Mouse (Mus musculus) testis, adult 2 months (tissue): Measurements from ENCODE around the gene Gse1. TPM values are rescaled to one million over a fixed set of nuclear protein-coding genes. Genes with fewer than 3 reads are reported as not detected.

Source experiments
- H3K27ac ChIP-seq: fragments of 200-500 bp; 2 replicates; pipeline ENCODE4 v1.5.1; 2012; ENCODE audit warnings: low read depth, low read length; ENCODE audit not compliant: control insufficient read depth, insufficient read depth
- H3K27me3 ChIP-seq: fragments of 200-500 bp; 2 replicates; pipeline ENCODE4 v1.6.1; 2012; ENCODE audit warnings: mild to moderate bottlenecking, low read length, moderate library complexity; ENCODE audit not compliant: control insufficient read depth, insufficient read depth
- H3K36me3 ChIP-seq: fragments of 200-500 bp; 2 replicates; pipeline ENCODE4 v1.6.1; 2012; ENCODE audit warnings: mild to moderate bottlenecking, low read length; ENCODE audit not compliant: control insufficient read depth, insufficient read depth
- H3K4me1 ChIP-seq: fragments of 200-500 bp; 2 replicates; pipeline ENCODE4 v1.6.1; 2012; ENCODE audit warnings: low read length; ENCODE audit not compliant: control insufficient read depth, insufficient read depth
- H3K4me3 ChIP-seq: fragments of 200-500 bp; 2 replicates; pipeline ENCODE4 v1.5.1; 2012; ENCODE audit warnings: low read depth, mild to moderate bottlenecking, low read length, moderate library complexity, mixed read lengths; ENCODE audit not compliant: control insufficient read depth
- CTCF ChIP-seq: fragments of 200-500 bp; IDR thresholded peaks from 2 replicates; pipeline ENCODE4 v1.5.1; 2012; ENCODE audit warnings: low read depth, mild to moderate bottlenecking, inconsistent platforms, low read length, moderate library complexity; ENCODE audit not compliant: control insufficient read depth, insufficient read depth, insufficient replicate concordance
- POLR2A ChIP-seq: fragments of 200-500 bp; IDR thresholded peaks from 2 replicates; pipeline ENCODE4 v1.6.1; 2012; ENCODE audit warnings: low read depth, mild to moderate bottlenecking, inconsistent platforms, low read length, moderate library complexity; ENCODE audit not compliant: control insufficient read depth
- polyA plus RNA-seq: library from polyadenylated mRNA; depleted of rRNA; stranded (reverse); fragments of >200 nt; gene quantifications from 2 replicates; pipeline ENCODE4 v1.2.3, GENCODE M21; 2012

The Gse1 gene
- polyA plus RNA-seq, 1 experiment, result 4.0 TPM

DNA sequence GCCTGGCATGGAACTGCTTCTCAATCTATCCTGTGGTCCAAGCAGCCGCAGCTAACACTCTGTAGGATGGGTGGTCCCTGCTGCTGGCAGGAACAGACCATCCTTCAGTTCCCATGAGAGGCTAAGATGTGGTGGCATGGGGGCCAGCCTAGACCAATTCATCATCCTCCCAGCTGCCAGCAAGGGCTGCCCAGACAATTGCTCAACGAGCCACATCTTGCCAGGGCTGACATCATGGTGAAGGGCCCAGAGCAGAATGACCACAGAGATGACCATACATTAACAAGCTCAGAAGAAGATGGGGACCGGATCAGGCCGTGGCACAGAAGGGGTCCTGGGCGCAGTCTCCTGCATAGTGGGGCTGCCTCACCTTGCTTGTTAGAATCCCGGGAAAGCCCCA, 382.6 kb downstream of the Gse1 start:
- no peak overlapping the region for H3K4me3 ChIP-seq
- no peaks in the 10 kb centered on the region for H3K36me3 ChIP-seq
- H3K27ac ChIP-seq, result no peak overlapping the region
- no peak for TF ChIP-seq CTCF
- TF ChIP-seq POLR2A, result no peak
- peaks cover 7% of the 10 kb centered on the region for H3K4me1 ChIP-seq
- H3K27me3 ChIP-seq, result no peaks in the 10 kb centered on the region

- Histone ChIP-seq H3K36me3 (no peaks in the 10 kb centered on the region), H3K27ac (no peak overlapping the region), H3K27me3 (no peaks in the 10 kb centered on the region), H3K4me1 (peaks cover 2% of the 10 kb centered on the region; the same call in 1 of the 2 replicates), H3K4me3 (no peak overlapping the region)
- no peak for TF ChIP-seq POLR2A
- TF ChIP-seq CTCF, result no peak
Observed at GRCm38 (mm10) chr8:120614491-120614890, 386.2 kb downstream of the Gse1 start.

DNA sequence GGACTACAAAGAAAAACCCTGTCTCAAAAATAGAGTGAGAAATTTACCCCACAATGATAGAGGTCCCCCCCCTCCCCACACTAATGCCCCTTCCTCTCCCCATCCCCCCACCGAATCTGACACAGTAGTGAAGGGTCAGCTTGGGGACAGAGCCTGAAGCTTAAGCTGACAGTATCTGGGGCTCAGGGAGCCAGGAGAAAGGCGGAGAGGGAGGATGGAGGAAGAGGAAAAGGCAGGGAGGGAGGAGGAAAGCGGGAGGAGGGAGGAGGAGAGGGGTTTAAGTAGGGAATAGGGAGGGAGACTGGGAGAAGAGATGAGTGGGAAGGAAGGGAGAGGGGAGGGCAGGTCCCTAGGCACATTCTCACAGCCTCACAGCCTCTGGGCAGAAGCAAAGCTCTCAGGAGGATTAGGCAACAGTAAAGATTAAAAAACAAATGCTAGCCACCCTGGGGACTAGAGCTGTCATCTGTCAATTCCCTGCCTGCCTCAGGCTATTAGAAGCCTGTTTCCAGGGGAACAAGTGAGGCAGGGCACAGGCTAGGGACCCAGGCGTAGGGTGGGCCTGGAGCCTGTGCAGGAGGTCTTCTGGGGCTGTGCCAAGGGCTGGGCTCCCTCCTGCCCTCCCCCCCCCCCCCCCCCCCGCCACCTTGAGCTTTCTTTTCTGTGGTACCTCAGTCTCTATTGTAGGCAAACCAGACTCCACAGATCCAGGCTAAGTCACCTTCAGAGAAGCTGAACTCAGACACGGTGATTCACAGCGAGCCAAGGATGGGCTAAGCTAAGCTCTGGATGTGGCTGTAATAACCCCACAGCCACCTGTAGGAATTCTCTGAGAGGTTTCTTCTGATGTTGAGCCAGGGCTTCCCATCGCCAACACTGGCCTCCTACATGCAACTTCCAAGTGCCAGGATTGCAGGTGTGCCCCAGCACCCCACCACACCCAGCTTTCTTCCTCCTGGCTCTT, 388.7 kb downstream of the Gse1 start:
- Histone ChIP-seq H3K27me3 (no peaks in the 10 kb centered on the region), H3K27ac (no peak overlapping the region), H3K4me3 (no peak overlapping the region), H3K36me3 (no peaks in the 10 kb centered on the region), H3K4me1 (peaks cover 2% of the 10 kb centered on the region; the same call in 1 of the 2 replicates)
- no peak for TF ChIP-seq CTCF

GRCm38 (mm10) chr8:120618110-120618509, 389.9 kb downstream of the Gse1 start:
- H3K27ac ChIP-seq, result no peak overlapping the region
- H3K36me3 ChIP-seq, result no peaks in the 10 kb centered on the region
- peaks cover 2% of the 10 kb centered on the region; the same call in 1 of the 2 replicates for H3K4me1 ChIP-seq
- H3K27me3 ChIP-seq, result no peaks in the 10 kb centered on the region
- H3K4me3 ChIP-seq, result no peak overlapping the region
- TF ChIP-seq POLR2A (no peak), CTCF (peak; percentile 75)

DNA sequence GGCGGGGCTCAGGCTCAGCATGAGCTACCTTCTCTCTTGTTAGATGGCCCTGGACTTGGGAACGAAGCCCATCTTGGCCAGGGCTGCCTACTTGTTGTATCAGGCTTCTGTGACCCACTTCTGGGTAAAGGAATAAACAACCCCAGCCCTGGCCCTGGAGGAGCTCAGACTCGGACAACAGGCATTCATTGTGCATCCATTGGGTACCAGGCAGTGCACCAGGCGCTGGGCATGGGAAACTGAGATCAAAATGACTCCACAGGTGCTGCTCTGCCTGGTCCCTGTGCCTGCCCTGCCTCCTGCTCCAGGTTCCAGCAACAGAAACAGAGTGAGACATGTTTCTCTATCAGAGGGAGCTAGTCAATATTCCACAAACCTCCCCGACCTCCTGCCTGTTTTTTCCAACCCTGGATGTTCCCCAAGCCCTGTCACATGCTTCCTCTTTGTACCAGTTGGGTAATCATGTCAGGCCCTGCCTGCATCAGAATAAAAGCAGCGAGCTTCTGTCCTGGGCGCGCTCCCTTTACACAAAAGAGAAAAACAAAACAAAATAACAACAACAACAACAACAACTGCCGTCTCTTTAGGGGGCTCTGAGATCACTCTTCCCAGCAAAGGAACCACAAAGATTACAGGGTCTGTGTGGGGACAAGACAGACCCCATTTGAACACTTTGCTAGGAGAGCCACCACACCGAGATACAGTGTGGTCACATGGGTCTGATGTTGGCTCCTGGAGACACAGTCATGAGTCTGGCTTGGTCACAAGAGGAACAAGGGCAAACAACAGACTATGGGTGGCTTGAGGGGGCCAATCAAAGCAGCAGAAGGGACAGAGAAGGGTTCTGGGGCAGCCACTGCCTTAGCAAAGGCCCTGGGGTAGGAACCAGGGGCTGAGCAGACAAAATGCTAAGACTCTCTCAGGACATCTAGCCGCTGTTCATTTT, 391.3 kb downstream of the Gse1 start:
- H3K4me1 ChIP-seq, result peaks cover 4% of the 10 kb centered on the region; the same call in 1 of the 2 replicates
- no peak overlapping the region for H3K4me3 ChIP-seq
- no peak overlapping the region for H3K27ac ChIP-seq
- no peak for TF ChIP-seq POLR2A
- no peak for TF ChIP-seq CTCF
- no peaks in the 10 kb centered on the region for H3K36me3 ChIP-seq
- no peaks in the 10 kb centered on the region for H3K27me3 ChIP-seq

- no peaks in the 10 kb centered on the region for H3K36me3 ChIP-seq
- peaks cover 4% of the 10 kb centered on the region for H3K4me1 ChIP-seq
- TF ChIP-seq CTCF (no peak), POLR2A (no peak)
- H3K4me3 ChIP-seq, result no peak overlapping the region
- no peaks in the 10 kb centered on the region for H3K27me3 ChIP-seq
- H3K27ac ChIP-seq, result no peak overlapping the region
Observed at GRCm38 (mm10) chr8:120620441-120620840, 392.2 kb downstream of the Gse1 start.

DNA sequence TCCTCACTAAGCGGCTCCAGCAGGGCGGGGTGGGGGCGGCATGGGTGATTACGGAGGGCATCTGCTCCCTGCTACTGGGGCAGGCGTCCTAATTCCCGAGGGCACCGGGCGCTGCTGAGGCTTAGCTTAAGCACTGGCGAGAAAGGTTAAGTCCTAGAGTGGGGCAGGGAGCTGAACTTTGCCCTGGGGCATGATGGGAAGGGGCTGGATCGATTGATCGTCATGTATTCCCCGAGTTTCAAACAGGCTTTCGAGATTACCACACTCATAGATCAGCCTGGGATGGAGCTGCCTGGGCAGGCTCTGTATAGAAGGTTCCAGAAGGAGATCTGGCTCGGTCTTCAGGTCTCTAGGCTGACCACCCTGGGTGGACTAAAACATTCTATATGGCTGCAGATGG, 393.9 kb downstream of the Gse1 start:
- Histone ChIP-seq H3K27me3 (no peaks in the 10 kb centered on the region), H3K4me3 (no peak overlapping the region), H3K4me1 (peaks cover 9% of the 10 kb centered on the region), H3K36me3 (no peaks in the 10 kb centered on the region), H3K27ac (no peak overlapping the region)
- TF ChIP-seq CTCF (no peak), POLR2A (no peak)
